Mouse (Mus musculus): ENCODE results near the gene Klhdc8b. TPM values are rescaled to one million over a fixed set of nuclear protein-coding genes. Genes with fewer than 3 reads are reported as not detected.

The Klhdc8b gene
- polyA plus RNA-seq, 1 experiment = 5.8 TPM

DNA sequence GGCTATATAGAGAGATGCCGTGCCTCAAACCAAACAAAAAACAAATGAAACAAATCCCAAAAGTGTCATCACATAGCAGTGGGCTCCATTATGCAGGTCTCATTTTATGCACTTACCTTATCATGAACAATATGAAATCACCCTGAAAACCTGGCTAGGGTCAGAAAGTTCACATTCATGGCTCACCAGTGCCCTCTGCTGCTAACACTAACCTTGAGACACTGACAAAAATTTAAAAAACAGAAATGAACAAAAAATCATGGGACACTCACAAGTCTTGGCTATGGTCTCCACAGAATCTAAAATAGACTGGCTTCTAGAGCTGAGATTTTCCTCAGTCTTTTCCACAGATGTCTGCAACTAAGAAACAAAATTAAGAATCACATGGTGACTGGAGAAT is 49.2 kb downstream of the Klhdc8b start:
- H3K9me3 ChIP-seq (replicated peaks; ENCODE audit: control insufficient read depth, insufficient read depth, low read length, poor library complexity, severe bottlenecking) = no peaks in the 10 kb centered on the region
- no peaks in the 10 kb centered on the region for H3K36me3 ChIP-seq (ENCODE audit: control insufficient read depth, insufficient read depth, low read length, poor library complexity, severe bottlenecking)
- no peak overlapping the region for H3K9ac ChIP-seq (ENCODE audit: low read depth, poor library complexity, severe bottlenecking)
- H3K4me1 ChIP-seq (ENCODE audit: control insufficient read depth, insufficient read depth, low read length) = no peaks in the 10 kb centered on the region
- H3K27me3 ChIP-seq (ENCODE audit: control insufficient read depth, insufficient read depth, low read length, poor library complexity, severe bottlenecking) = no peaks in the 10 kb centered on the region
- no peak overlapping the region for H3K27ac ChIP-seq (ENCODE audit: insufficient read depth, low read length)
- TF ChIP-seq POLR2A (IDR thresholded peaks at IDR 0.05; ENCODE audit: insufficient read depth, low read length) = no peak
- no peak for TF ChIP-seq CTCF (IDR thresholded peaks at IDR 0.05; ENCODE audit: low read depth, low read length)
- TF ChIP-seq EP300 (IDR thresholded peaks at IDR 0.05; ENCODE audit: insufficient read depth, low read depth, low read length) = no peak
- H3K4me3 ChIP-seq (ENCODE audit: low read depth, low read length) = no peak overlapping the region

DNA sequence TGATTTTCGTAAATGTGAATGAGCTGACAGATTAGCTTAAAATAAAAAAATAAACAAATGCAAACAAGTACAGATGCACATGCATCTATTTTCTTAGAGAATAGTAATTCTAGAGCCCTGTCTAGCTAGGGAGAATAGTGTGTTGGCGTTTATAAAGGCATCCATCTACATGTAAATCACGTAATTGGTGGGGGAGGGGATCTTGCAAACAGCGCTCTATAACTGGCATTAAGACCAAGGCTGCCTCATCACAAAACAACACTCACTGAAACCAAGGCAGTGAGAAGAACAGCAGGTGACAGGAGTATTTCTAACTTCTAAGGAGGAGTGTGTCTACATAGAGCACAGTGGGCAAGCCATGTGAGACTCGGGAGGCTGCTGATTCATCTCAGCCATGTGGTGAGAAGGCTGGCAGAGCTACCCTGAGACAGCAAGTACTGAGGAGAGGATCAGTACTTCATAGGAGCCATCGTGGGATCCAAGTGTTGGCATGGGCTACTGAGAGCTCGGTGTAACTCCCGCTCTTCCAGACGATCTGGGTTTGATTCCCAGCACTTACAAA is 49.9 kb downstream of the Klhdc8b start:
- no peaks in the 10 kb centered on the region for H3K4me1 ChIP-seq (ENCODE audit: control insufficient read depth, insufficient read depth, low read length)
- no peak overlapping the region for H3K4me3 ChIP-seq (ENCODE audit: low read depth, low read length)
- H3K9ac ChIP-seq (ENCODE audit: low read depth, poor library complexity, severe bottlenecking) = no peak overlapping the region
- H3K27ac ChIP-seq (ENCODE audit: insufficient read depth, low read length) = no peak overlapping the region
- H3K9me3 ChIP-seq (replicated peaks; ENCODE audit: control insufficient read depth, insufficient read depth, low read length, poor library complexity, severe bottlenecking) = no peaks in the 10 kb centered on the region
- no peaks in the 10 kb centered on the region for H3K36me3 ChIP-seq (ENCODE audit: control insufficient read depth, insufficient read depth, low read length, poor library complexity, severe bottlenecking)
- H3K27me3 ChIP-seq (ENCODE audit: control insufficient read depth, insufficient read depth, low read length, poor library complexity, severe bottlenecking) = no peaks in the 10 kb centered on the region
- TF ChIP-seq POLR2A (IDR thresholded peaks at IDR 0.05; ENCODE audit: insufficient read depth, low read length) = no peak
- TF ChIP-seq CTCF (IDR thresholded peaks at IDR 0.05; ENCODE audit: low read depth, low read length) = no peak
- no peak for TF ChIP-seq EP300 (IDR thresholded peaks at IDR 0.05; ENCODE audit: insufficient read depth, low read depth, low read length)

DNA sequence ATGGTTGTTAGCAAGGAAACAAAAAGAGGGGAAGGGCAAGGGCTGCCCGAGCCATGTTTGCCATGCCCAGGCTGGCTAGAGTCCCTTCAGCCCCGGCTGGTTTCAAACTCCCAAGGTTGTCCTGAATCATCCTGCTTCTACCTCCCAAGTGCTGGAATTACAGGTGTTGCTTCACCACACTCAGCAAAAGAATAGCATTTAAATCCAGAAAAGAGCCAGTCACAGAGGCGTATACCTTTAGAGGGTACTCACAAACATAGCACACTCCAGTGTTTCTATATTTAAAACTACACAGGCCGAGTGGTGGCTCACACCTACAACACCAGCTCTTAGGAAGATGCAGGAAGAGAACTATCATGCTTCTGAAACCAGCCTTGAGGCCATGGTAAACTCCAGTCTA is 51.8 kb downstream of the Klhdc8b start:
- H3K36me3 ChIP-seq (ENCODE audit: control insufficient read depth, insufficient read depth, low read length, poor library complexity, severe bottlenecking) = no peaks in the 10 kb centered on the region
- H3K9me3 ChIP-seq (replicated peaks; ENCODE audit: control insufficient read depth, insufficient read depth, low read length, poor library complexity, severe bottlenecking) = no peaks in the 10 kb centered on the region
- no peaks in the 10 kb centered on the region for H3K4me1 ChIP-seq (ENCODE audit: control insufficient read depth, insufficient read depth, low read length)
- TF ChIP-seq EP300 (IDR thresholded peaks at IDR 0.05; ENCODE audit: insufficient read depth, low read depth, low read length) = no peak
- TF ChIP-seq POLR2A (IDR thresholded peaks at IDR 0.05; ENCODE audit: insufficient read depth, low read length) = no peak
- no peak for TF ChIP-seq CTCF (IDR thresholded peaks at IDR 0.05; ENCODE audit: low read depth, low read length)
- H3K27ac ChIP-seq (ENCODE audit: insufficient read depth, low read length) = no peak overlapping the region
- no peaks in the 10 kb centered on the region for H3K27me3 ChIP-seq (ENCODE audit: control insufficient read depth, insufficient read depth, low read length, poor library complexity, severe bottlenecking)
- no peak overlapping the region for H3K4me3 ChIP-seq (ENCODE audit: low read depth, low read length)
- no peak overlapping the region for H3K9ac ChIP-seq (ENCODE audit: low read depth, poor library complexity, severe bottlenecking)

DNA sequence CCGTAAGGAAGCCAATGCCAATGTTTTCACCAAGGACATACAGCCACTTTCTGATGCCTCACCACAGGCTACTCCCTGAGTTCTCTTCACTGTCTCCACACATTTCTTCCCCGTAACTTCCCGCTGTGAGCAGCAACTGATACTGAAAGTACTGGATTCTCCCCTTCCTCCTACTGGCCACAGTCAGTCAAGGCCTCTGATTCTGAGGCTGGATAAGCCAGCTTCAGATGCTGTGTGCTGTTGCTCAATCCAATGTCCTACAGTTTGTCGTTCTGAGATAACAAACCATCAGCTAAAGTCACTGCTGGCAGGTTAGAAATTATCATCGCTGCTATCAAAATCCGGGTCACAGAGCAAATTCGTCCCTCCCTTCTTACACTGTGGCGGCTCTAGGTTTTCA is 56.9 kb downstream of the Klhdc8b start:
- no peaks in the 10 kb centered on the region for H3K4me1 ChIP-seq (ENCODE audit: control insufficient read depth, insufficient read depth, low read length)
- no peaks in the 10 kb centered on the region for H3K27me3 ChIP-seq (ENCODE audit: control insufficient read depth, insufficient read depth, low read length, poor library complexity, severe bottlenecking)
- H3K9me3 ChIP-seq (replicated peaks; ENCODE audit: control insufficient read depth, insufficient read depth, low read length, poor library complexity, severe bottlenecking) = no peaks in the 10 kb centered on the region
- TF ChIP-seq POLR2A (IDR thresholded peaks at IDR 0.05; ENCODE audit: insufficient read depth, low read length) (no peak), EP300 (IDR thresholded peaks at IDR 0.05; ENCODE audit: insufficient read depth, low read depth, low read length) (no peak), CTCF (IDR thresholded peaks at IDR 0.05; ENCODE audit: low read depth, low read length) (no peak)
- H3K36me3 ChIP-seq (ENCODE audit: control insufficient read depth, insufficient read depth, low read length, poor library complexity, severe bottlenecking) = no peaks in the 10 kb centered on the region
- H3K4me3 ChIP-seq (ENCODE audit: low read depth, low read length) = no peak overlapping the region
- H3K27ac ChIP-seq (ENCODE audit: insufficient read depth, low read length) = no peak overlapping the region
- no peak overlapping the region for H3K9ac ChIP-seq (ENCODE audit: low read depth, poor library complexity, severe bottlenecking)

DNA sequence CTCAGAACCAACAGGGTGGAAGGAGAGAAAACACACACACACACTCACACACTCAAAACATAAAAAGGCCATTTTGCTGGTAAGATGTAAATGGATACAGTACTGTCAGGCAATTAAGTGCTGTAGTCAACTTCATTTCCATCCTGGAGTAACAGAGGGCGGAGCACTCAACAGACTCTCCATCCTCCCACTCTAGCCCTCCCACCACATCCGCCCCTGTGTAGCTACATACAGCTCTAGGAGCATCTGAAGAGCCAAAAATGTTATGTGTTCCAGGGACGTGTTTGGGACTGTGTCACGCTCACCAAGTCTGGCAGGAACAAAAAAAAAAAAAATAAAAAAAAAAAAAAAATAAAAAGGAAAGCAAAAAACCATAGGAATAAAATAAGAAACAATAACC is 58.3 kb downstream of the Klhdc8b start:
- no peaks in the 10 kb centered on the region for H3K27me3 ChIP-seq (ENCODE audit: control insufficient read depth, insufficient read depth, low read length, poor library complexity, severe bottlenecking)
- no peak overlapping the region for H3K27ac ChIP-seq (ENCODE audit: insufficient read depth, low read length)
- no peak overlapping the region for H3K9ac ChIP-seq (ENCODE audit: low read depth, poor library complexity, severe bottlenecking)
- H3K4me1 ChIP-seq (ENCODE audit: control insufficient read depth, insufficient read depth, low read length) = no peaks in the 10 kb centered on the region
- H3K36me3 ChIP-seq (ENCODE audit: control insufficient read depth, insufficient read depth, low read length, poor library complexity, severe bottlenecking) = no peaks in the 10 kb centered on the region
- TF ChIP-seq EP300 (IDR thresholded peaks at IDR 0.05; ENCODE audit: insufficient read depth, low read depth, low read length) (no peak), POLR2A (IDR thresholded peaks at IDR 0.05; ENCODE audit: insufficient read depth, low read length) (no peak), CTCF (IDR thresholded peaks at IDR 0.05; ENCODE audit: low read depth, low read length) (no peak)
- no peak overlapping the region for H3K4me3 ChIP-seq (ENCODE audit: low read depth, low read length)
- H3K9me3 ChIP-seq (replicated peaks; ENCODE audit: control insufficient read depth, insufficient read depth, low read length, poor library complexity, severe bottlenecking) = no peaks in the 10 kb centered on the region

DNA sequence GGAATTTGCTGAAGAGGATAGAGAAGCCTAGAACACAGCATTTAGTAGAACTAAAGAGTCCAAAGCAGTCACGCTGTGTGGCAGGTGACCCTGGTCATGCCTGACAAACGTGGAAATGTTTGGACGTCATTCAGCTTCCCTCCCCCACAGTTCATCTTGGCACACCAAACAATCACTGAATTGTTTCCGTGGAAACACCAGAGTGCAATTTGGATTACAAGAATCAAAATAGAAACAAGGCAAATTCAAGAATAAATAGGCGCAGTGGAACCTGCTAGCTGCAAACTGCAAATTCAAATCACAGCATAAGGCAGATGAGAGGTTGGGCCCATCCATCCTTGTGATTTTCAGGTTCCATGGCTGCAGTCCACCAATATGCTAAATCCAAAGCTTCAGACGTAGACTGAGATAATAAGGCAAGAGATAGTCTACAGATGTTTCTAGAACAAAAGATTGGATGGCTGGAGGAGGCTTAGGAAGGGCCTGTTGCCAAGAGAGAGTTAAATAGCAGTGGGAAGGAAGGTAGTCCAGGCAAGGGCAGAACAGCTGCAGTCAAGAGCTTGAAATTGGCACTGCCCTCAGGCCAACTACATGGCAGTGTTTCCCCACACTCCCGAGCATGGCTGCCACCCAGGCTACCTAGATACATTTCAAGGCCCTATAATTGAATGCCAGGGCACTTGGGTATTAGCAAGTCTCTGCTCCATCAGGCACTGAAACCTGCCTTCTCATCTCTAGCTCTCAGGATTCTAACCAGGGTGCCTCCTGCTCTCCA is 60.0 kb downstream of the Klhdc8b start:
- TF ChIP-seq EP300 (IDR thresholded peaks at IDR 0.05; ENCODE audit: insufficient read depth, low read depth, low read length) (no peak), POLR2A (IDR thresholded peaks at IDR 0.05; ENCODE audit: insufficient read depth, low read length) (no peak), CTCF (IDR thresholded peaks at IDR 0.05; ENCODE audit: low read depth, low read length) (no peak)
- H3K36me3 ChIP-seq (ENCODE audit: control insufficient read depth, insufficient read depth, low read length, poor library complexity, severe bottlenecking) = no peaks in the 10 kb centered on the region
- H3K4me3 ChIP-seq (ENCODE audit: low read depth, low read length) = no peak overlapping the region
- H3K9ac ChIP-seq (ENCODE audit: low read depth, poor library complexity, severe bottlenecking) = no peak overlapping the region
- H3K4me1 ChIP-seq (ENCODE audit: control insufficient read depth, insufficient read depth, low read length) = no peaks in the 10 kb centered on the region
- H3K27ac ChIP-seq (ENCODE audit: insufficient read depth, low read length) = no peak overlapping the region
- H3K9me3 ChIP-seq (replicated peaks; ENCODE audit: control insufficient read depth, insufficient read depth, low read length, poor library complexity, severe bottlenecking) = no peaks in the 10 kb centered on the region
- H3K27me3 ChIP-seq (ENCODE audit: control insufficient read depth, insufficient read depth, low read length, poor library complexity, severe bottlenecking) = no peaks in the 10 kb centered on the region
